Mouse (Mus musculus): ENCODE data around the gene Ccl1. TPM values are rescaled to one million over a fixed set of nuclear protein-coding genes. Genes with fewer than 3 reads are reported as not detected.

Ccl1 gene
- polyA plus RNA-seq, 1 experiment from 2014 or later, result 0.30 TPM

DNA sequence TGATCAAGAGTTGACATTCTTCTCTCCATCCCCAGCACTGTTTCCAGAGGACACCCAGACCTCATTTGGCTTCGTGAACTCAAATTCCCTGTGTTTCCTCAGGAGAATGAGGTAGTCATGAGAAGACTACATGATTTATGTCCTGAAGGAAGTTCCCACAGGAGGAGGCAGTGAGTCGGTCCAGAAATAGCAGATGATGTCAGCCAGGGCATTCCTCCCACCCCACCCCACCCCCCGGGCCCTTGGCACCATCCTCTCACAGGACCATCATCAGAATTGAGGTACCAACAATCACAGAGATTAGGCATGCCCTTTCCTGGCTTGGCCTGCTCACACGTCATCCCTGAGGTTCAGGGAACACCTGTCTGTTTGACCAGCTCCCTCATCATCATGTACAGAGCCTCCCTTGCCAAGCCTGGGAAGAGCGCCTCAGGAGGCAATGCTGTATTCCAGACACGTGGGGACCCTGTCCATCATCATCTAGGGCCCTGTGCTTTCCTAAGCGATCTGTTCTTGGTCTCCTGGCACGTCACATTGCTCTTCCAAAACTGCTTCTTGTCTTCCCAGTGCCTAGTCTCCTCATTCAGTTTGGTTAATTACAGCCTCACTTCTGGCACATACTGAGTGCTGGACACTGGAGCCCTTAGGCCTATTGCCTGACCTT lies 31.2 kb downstream of the Ccl1 start:
- no peaks in the 10 kb centered on the region for H3K9me3 ChIP-seq (replicated peaks; ENCODE audit: control insufficient read depth, low read length)
- H3K9ac ChIP-seq (ENCODE audit: low read length), result no peak overlapping the region
- no peaks in the 10 kb centered on the region for H3K4me1 ChIP-seq (ENCODE audit: control insufficient read depth, insufficient read depth, low read length)
- H3K27me3 ChIP-seq (ENCODE audit: control insufficient read depth, insufficient read depth, low read length), result no peaks in the 10 kb centered on the region
- H3K4me3 ChIP-seq (ENCODE audit: low read length), result no peak overlapping the region
- H3K27ac ChIP-seq (ENCODE audit: low read length), result no peak overlapping the region
- no peak for ATAC-seq (replicated peaks; ENCODE audit: extremely low read depth, insufficient read depth, low FRiP score)
- no peak overlapping the region for H3K4me2 ChIP-seq (ENCODE audit: low read depth, low read length)
- H3K36me3 ChIP-seq (ENCODE audit: control insufficient read depth, insufficient read depth), result no peaks in the 10 kb centered on the region
- 54% methylated on average over 8 of the region's 8 CpGs for WGBS

DNA sequence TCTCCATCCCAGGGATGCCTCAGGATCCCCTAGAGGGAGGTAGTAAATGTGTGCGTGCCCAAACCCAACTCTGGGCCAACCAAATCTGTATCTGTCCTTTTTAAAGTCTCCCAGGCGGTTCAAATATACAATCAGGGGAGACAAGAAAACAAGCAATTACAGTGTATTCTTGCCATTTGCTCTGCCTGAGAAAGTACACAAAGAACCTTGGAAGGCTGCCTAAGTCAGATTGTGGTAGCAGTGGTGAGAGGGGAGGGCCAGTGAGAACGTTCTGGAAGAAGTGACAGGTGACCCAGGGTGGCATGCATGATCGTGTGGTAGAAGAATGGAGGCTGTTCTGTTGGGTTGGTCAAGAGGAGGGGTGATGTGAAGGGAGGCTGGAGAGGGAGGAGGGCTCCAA lies 46.4 kb downstream of the Ccl1 start:
- H3K9ac ChIP-seq (ENCODE audit: low read length), result no peak overlapping the region
- H3K9me3 ChIP-seq (replicated peaks; ENCODE audit: control insufficient read depth, low read length), result no peaks in the 10 kb centered on the region
- H3K4me1 ChIP-seq (ENCODE audit: control insufficient read depth, insufficient read depth, low read length), result no peaks in the 10 kb centered on the region
- H3K27ac ChIP-seq (ENCODE audit: low read length), result no peak overlapping the region
- H3K36me3 ChIP-seq (ENCODE audit: control insufficient read depth, insufficient read depth), result no peaks in the 10 kb centered on the region
- no peak for ATAC-seq (replicated peaks; ENCODE audit: extremely low read depth, insufficient read depth, low FRiP score)
- peaks cover 9% of the 10 kb centered on the region for H3K27me3 ChIP-seq (ENCODE audit: control insufficient read depth, insufficient read depth, low read length)
- no peak overlapping the region for H3K4me3 ChIP-seq (ENCODE audit: low read length)
- H3K4me2 ChIP-seq (ENCODE audit: low read depth, low read length), result no peak overlapping the region
- 35% methylated on average over 4 of the region's 4 CpGs for WGBS

DNA sequence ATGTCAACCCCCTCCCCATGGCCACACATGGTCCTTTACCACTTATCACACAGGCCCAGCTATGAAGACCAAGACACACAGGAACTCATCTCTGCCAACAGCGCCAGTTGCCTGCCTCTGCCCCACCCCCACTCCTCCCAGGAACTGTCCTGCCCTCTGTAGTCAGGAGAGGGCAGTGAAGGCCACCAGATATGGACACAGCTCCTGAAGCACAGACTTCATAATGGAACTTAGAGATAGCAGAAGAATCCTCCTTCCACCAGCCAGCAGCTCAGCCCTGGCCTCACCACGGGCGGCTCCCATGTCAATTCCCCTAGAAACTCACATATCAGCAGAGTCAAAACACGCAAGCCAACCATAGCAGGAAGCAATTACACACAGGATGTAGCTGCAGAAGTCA lies 49.9 kb downstream of the Ccl1 start:
- no peak for ATAC-seq (replicated peaks; ENCODE audit: extremely low read depth, insufficient read depth, low FRiP score)

DNA sequence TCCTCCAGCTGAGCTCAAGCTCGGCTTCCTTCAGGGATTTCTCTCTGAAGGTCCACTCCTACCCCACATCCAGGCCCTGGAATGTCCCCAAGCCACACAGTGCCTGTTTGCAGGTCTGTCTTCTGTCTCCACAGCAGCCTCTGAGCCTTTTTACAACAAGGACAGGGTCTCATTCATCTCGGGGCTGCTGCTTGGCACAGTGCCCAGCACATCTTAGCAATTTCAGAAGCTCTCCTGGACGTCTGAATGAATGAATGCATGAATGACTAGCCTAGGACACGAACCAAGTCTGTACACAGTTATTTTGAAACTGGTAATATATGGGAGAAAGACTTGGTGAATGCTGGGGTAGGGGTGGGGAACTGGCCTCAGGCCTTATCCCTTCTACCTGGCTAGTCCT lies 52.1 kb downstream of the Ccl1 start:
- H3K4me1 ChIP-seq (ENCODE audit: control insufficient read depth, insufficient read depth, low read length), result no peaks in the 10 kb centered on the region
- 26% methylated on average over 4 of the region's 4 CpGs for WGBS
- H3K36me3 ChIP-seq (ENCODE audit: control insufficient read depth, insufficient read depth), result no peaks in the 10 kb centered on the region
- H3K4me3 ChIP-seq (ENCODE audit: low read length), result no peak overlapping the region
- H3K27me3 ChIP-seq (ENCODE audit: control insufficient read depth, insufficient read depth, low read length), result peaks cover 9% of the 10 kb centered on the region; the same call in 1 of the 2 replicates
- H3K27ac ChIP-seq (ENCODE audit: low read length), result no peak overlapping the region
- ATAC-seq (replicated peaks; ENCODE audit: extremely low read depth, insufficient read depth, low FRiP score), result no peak
- H3K4me2 ChIP-seq (ENCODE audit: low read depth, low read length), result no peak overlapping the region
- no peaks in the 10 kb centered on the region for H3K9me3 ChIP-seq (replicated peaks; ENCODE audit: control insufficient read depth, low read length)
- no peak overlapping the region for H3K9ac ChIP-seq (ENCODE audit: low read length)

More for the DNA sequence above, 49.9 kb downstream of the Ccl1 start:
- H3K9me3 ChIP-seq (replicated peaks; ENCODE audit: control insufficient read depth, low read length), result no peaks in the 10 kb centered on the region
- H3K9ac ChIP-seq (ENCODE audit: low read length), result no peak overlapping the region
- peaks cover 9% of the 10 kb centered on the region; the same call in 1 of the 2 replicates for H3K27me3 ChIP-seq (ENCODE audit: control insufficient read depth, insufficient read depth, low read length)
- WGBS, result 8% methylated on average over 4 of the region's 4 CpGs
- no peaks in the 10 kb centered on the region for H3K36me3 ChIP-seq (ENCODE audit: control insufficient read depth, insufficient read depth)
- H3K27ac ChIP-seq (ENCODE audit: low read length), result no peak overlapping the region
- H3K4me3 ChIP-seq (ENCODE audit: low read length), result no peak overlapping the region
- H3K4me1 ChIP-seq (ENCODE audit: control insufficient read depth, insufficient read depth, low read length), result no peaks in the 10 kb centered on the region
- no peak overlapping the region for H3K4me2 ChIP-seq (ENCODE audit: low read depth, low read length)

DNA sequence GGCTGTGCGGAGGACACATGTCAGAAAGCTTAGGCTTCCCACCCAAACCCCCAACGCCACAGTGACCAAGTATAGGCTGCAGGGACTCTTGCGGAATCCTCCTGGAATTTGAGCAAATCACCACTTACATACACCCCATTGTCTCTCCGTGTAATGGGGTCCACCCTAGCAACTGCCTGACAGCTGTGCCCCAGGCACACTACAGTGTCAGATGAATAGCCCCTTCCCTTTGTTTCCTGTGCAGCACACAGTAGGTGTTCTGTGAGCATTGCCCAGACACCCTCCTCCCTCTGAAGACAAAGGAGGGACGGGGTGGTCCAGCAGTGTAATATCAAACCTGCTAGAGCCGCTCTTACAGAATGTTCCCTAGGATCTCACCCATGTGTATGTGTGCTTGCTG lies 54.2 kb downstream of the Ccl1 start:
- Histone ChIP-seq H3K27me3 (ENCODE audit: control insufficient read depth, insufficient read depth, low read length) (peaks cover 9% of the 10 kb centered on the region; the same call in 1 of the 2 replicates), H3K4me2 (ENCODE audit: low read depth, low read length) (no peak overlapping the region), H3K4me1 (ENCODE audit: control insufficient read depth, insufficient read depth, low read length) (no peaks in the 10 kb centered on the region), H3K9ac (ENCODE audit: low read length) (no peak overlapping the region), H3K27ac (ENCODE audit: low read length) (no peak overlapping the region), H3K9me3 (replicated peaks; ENCODE audit: control insufficient read depth, low read length) (no peaks in the 10 kb centered on the region), H3K4me3 (ENCODE audit: low read length) (no peak overlapping the region), H3K36me3 (ENCODE audit: control insufficient read depth, insufficient read depth) (no peaks in the 10 kb centered on the region)
- 71% methylated on average over 6 of the region's 6 CpGs for WGBS
- ATAC-seq (replicated peaks; ENCODE audit: extremely low read depth, insufficient read depth, low FRiP score), result no peak

DNA sequence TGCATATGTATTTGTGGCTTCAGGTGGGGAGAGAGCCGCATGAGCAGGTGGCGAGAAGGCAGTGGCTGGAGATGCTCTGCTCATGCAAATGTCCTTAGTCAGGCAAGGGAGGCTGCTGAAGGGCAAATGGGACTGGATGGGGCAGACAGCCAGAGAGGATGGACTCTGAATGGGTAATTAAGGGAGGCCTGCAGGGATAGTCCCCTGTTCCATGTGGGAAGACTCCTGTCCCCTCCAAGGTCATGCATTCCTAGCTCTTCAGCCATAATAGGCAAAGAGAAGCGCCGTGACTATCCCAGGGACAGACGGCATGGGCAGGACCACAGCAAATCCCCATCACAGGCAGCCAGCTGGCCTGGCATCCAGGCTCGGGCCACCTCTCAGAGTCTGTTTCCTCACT lies 55.5 kb downstream of the Ccl1 start:
- Histone ChIP-seq H3K27me3 (ENCODE audit: control insufficient read depth, insufficient read depth, low read length) (peaks cover 9% of the 10 kb centered on the region; the same call in 1 of the 2 replicates), H3K4me3 (ENCODE audit: low read length) (no peak overlapping the region), H3K36me3 (ENCODE audit: control insufficient read depth, insufficient read depth) (no peaks in the 10 kb centered on the region), H3K4me2 (ENCODE audit: low read depth, low read length) (no peak overlapping the region), H3K9me3 (replicated peaks; ENCODE audit: control insufficient read depth, low read length) (no peaks in the 10 kb centered on the region), H3K4me1 (ENCODE audit: control insufficient read depth, insufficient read depth, low read length) (no peaks in the 10 kb centered on the region), H3K9ac (ENCODE audit: low read length) (no peak overlapping the region), H3K27ac (ENCODE audit: low read length) (no peak overlapping the region)
- ATAC-seq (replicated peaks; ENCODE audit: extremely low read depth, insufficient read depth, low FRiP score), result no peak
- 64% methylated on average over 6 of the region's 6 CpGs for WGBS

DNA sequence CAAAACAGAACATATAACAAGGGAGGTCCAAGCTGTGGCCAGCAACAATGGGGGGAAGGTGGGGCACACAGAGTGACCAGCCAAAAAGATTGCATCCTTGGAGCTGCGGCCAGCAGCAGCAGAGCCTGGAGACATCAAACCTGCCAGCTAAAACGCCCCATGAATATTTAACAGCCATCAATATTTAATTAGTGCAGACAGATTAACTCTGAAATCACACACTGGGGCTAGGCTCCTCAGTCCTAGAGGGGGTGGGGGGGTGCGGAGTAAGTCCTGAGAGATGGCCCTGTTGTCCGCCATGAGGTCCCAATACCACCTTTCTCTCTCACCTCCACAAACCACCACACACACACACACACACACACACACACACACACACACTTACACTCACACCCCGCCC lies 68.1 kb downstream of the Ccl1 start:
- Histone ChIP-seq H3K9ac (ENCODE audit: low read length) (no peak overlapping the region), H3K27ac (ENCODE audit: low read length) (no peak overlapping the region), H3K4me3 (ENCODE audit: low read length) (no peak overlapping the region), H3K4me1 (ENCODE audit: control insufficient read depth, insufficient read depth, low read length) (no peaks in the 10 kb centered on the region), H3K9me3 (replicated peaks; ENCODE audit: control insufficient read depth, low read length) (no peaks in the 10 kb centered on the region), H3K36me3 (ENCODE audit: control insufficient read depth, insufficient read depth) (no peaks in the 10 kb centered on the region), H3K27me3 (ENCODE audit: control insufficient read depth, insufficient read depth, low read length) (peaks cover 3% of the 10 kb centered on the region; the same call in 1 of the 2 replicates), H3K4me2 (ENCODE audit: low read depth, low read length) (no peak overlapping the region)
- no peak for ATAC-seq (replicated peaks; ENCODE audit: extremely low read depth, insufficient read depth, low FRiP score)
- WGBS, result 58% methylated on average over 5 of the region's 5 CpGs

DNA sequence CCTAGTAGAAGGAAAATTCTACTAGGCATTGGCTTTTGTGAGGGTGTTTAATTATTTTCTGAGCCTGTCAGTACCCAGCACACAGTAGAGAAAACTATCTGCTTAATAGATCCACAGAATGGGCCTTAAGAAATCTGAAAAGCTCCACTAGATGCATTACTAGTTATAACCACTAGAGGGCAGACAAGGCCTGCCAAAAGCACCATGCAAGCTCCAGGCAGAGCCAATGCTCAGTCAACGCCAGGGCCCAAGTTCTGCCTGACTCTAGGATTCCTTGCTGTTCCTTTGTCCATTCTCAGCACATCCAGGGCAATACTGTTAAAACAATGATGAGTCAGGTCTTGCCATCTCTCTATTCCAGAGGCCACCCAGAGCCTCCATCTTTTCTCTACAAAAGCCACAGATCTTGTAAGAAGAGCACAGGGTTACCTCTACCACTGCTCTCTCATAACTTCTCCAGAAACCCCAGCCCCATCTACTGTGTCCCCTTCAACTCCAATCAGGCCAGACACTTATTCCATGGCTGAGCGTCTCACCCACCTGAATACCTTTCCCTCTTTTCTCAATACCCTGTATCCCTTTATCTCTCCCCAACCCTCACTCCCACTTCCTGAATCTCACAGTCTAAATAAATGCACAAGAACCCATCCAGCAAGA lies 69.8 kb downstream of the Ccl1 start:
- no peak overlapping the region for H3K4me2 ChIP-seq (ENCODE audit: low read depth, low read length)
- no peaks in the 10 kb centered on the region for H3K9me3 ChIP-seq (replicated peaks; ENCODE audit: control insufficient read depth, low read length)
- WGBS, result 23% methylated on average over 2 of the region's 2 CpGs
- H3K36me3 ChIP-seq (ENCODE audit: control insufficient read depth, insufficient read depth), result no peaks in the 10 kb centered on the region
- H3K4me3 ChIP-seq (ENCODE audit: low read length), result no peak overlapping the region
- ATAC-seq (replicated peaks; ENCODE audit: extremely low read depth, insufficient read depth, low FRiP score), result no peak
- H3K4me1 ChIP-seq (ENCODE audit: control insufficient read depth, insufficient read depth, low read length), result no peaks in the 10 kb centered on the region
- no peak overlapping the region for H3K9ac ChIP-seq (ENCODE audit: low read length)
- peaks cover 5% of the 10 kb centered on the region; the same call in 1 of the 2 replicates for H3K27me3 ChIP-seq (ENCODE audit: control insufficient read depth, insufficient read depth, low read length)
- H3K27ac ChIP-seq (ENCODE audit: low read length), result no peak overlapping the region

DNA sequence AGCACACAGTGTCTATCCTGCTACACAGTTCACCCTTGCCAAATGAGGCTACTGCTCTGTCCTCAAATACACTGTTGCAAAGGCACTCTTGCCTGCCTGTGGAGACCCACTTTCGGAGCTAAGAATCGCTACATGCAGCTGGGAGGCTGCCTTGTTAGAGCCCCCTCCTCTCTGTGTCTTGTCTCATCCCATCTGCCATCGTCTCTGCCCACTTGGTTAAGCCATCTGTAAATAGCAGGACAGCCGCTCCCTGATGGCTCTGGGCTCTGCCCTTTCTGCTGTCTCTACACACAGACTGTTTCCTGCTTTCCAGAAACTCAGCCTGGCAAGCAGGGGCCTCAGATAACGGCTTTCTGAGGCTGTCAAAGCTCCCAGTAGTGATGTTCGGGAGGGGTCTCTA lies 71.5 kb downstream of the Ccl1 start:
- Histone ChIP-seq H3K4me1 (ENCODE audit: control insufficient read depth, insufficient read depth, low read length) (no peaks in the 10 kb centered on the region), H3K27me3 (ENCODE audit: control insufficient read depth, insufficient read depth, low read length) (peaks cover 12% of the 10 kb centered on the region), H3K9ac (ENCODE audit: low read length) (no peak overlapping the region), H3K9me3 (replicated peaks; ENCODE audit: control insufficient read depth, low read length) (no peaks in the 10 kb centered on the region), H3K4me2 (ENCODE audit: low read depth, low read length) (no peak overlapping the region), H3K27ac (ENCODE audit: low read length) (no peak overlapping the region), H3K4me3 (ENCODE audit: low read length) (no peak overlapping the region), H3K36me3 (ENCODE audit: control insufficient read depth, insufficient read depth) (no peaks in the 10 kb centered on the region)
- no peak for ATAC-seq (replicated peaks; ENCODE audit: extremely low read depth, insufficient read depth, low FRiP score)
- WGBS, result 37% methylated on average over 6 of the region's 6 CpGs

Measured in heart, embryonic 16.5 days (tissue).